Mouse (Mus musculus): ENCODE data around the gene Bco1. TPM values are rescaled to one million over a fixed set of nuclear protein-coding genes. Genes with fewer than 3 reads are reported as not detected.

The Bco1 gene
- 0.12 TPM in 1 of 2 replicates, not detected in the other for polyA plus RNA-seq (2014; fragmentation: Nextera tagmentation; extraction: Ambion mirVana)

GRCm38 (mm10) chr8:117095647-117096046, at the start of gene Bco1:
Bco1 (plus strand) TSS chr8:117095854.
- no peak for DNase-seq (ENCODE audit: low spot score)
- Histone ChIP-seq H3K27ac (ENCODE audit: low read depth, low read length) (no peak within 1 kb of the TSS), H3K27me3 (replicated peaks; ENCODE audit: control insufficient read depth, insufficient read depth, low read length) (no peaks in the 10 kb centered on the region), H3K36me3 (ENCODE audit: control insufficient read depth, insufficient read depth, low read length) (no peaks in the 10 kb centered on the region), H3K4me3 (ENCODE audit: low read depth, low read length) (no peak within 1 kb of the TSS), H3K4me1 (ENCODE audit: control insufficient read depth, insufficient read depth, low read length) (peaks cover 5% of the 10 kb centered on the region; the same call in 1 of the 2 replicates), H3K4me2 (ENCODE audit: low read length) (no peak within 1 kb of the TSS), H3K9ac (ENCODE audit: low read length) (no peak within 1 kb of the TSS), H3K9me3 (replicated peaks; ENCODE audit: control insufficient read depth, low read length) (no peaks in the 10 kb centered on the region)
- no peak for ATAC-seq
- WGBS, result 86% methylated on average over 12 of the region's 12 CpGs

- WGBS, result 65% methylated on average over 7 of the region's 7 CpGs
- no peaks in the 10 kb centered on the region for H3K4me1 ChIP-seq (ENCODE audit: control insufficient read depth, insufficient read depth, low read length)
- no peaks in the 10 kb centered on the region for H3K9me3 ChIP-seq (replicated peaks; ENCODE audit: control insufficient read depth, low read length)
Observed at GRCm38 (mm10) chr8:117049444-117049843, 46.2 kb upstream of the Bco1 start.

GRCm38 (mm10) chr8:117050763-117051162, 44.9 kb upstream of the Bco1 start:
- no peaks in the 10 kb centered on the region for H3K27me3 ChIP-seq (replicated peaks; ENCODE audit: control insufficient read depth, insufficient read depth, low read length)
- DNase-seq (ENCODE audit: low spot score), result no peak
- H3K36me3 ChIP-seq (ENCODE audit: control insufficient read depth, insufficient read depth, low read length), result no peaks in the 10 kb centered on the region
- no peaks in the 10 kb centered on the region for H3K4me1 ChIP-seq (ENCODE audit: control insufficient read depth, insufficient read depth, low read length)
- no peak overlapping the region for H3K4me2 ChIP-seq (ENCODE audit: low read length)
- WGBS, result 86% methylated on average over 9 of the region's 9 CpGs
- H3K9ac ChIP-seq (ENCODE audit: low read length), result no peak overlapping the region
- no peak overlapping the region for H3K4me3 ChIP-seq (ENCODE audit: low read depth, low read length)
- no peaks in the 10 kb centered on the region for H3K9me3 ChIP-seq (replicated peaks; ENCODE audit: control insufficient read depth, low read length)
- H3K27ac ChIP-seq (ENCODE audit: low read depth, low read length), result no peak overlapping the region
- ATAC-seq, result no peak

More at GRCm38 (mm10) chr8:117049444-117049843, 46.2 kb upstream of the Bco1 start:
- Histone ChIP-seq H3K4me2 (ENCODE audit: low read length) (no peak overlapping the region), H3K4me3 (ENCODE audit: low read depth, low read length) (no peak overlapping the region), H3K27ac (ENCODE audit: low read depth, low read length) (no peak overlapping the region), H3K9ac (ENCODE audit: low read length) (no peak overlapping the region), H3K27me3 (replicated peaks; ENCODE audit: control insufficient read depth, insufficient read depth, low read length) (no peaks in the 10 kb centered on the region), H3K36me3 (ENCODE audit: control insufficient read depth, insufficient read depth, low read length) (no peaks in the 10 kb centered on the region)
- ATAC-seq (no peak), DNase-seq (ENCODE audit: low spot score) (no peak)

- no peak overlapping the region for H3K27ac ChIP-seq (ENCODE audit: low read depth, low read length)
- H3K4me1 ChIP-seq (ENCODE audit: control insufficient read depth, insufficient read depth, low read length), result no peaks in the 10 kb centered on the region
- no peak overlapping the region for H3K4me2 ChIP-seq (ENCODE audit: low read length)
- DNase-seq (ENCODE audit: low spot score), result no peak
- H3K27me3 ChIP-seq (replicated peaks; ENCODE audit: control insufficient read depth, insufficient read depth, low read length), result no peaks in the 10 kb centered on the region
- no peaks in the 10 kb centered on the region for H3K9me3 ChIP-seq (replicated peaks; ENCODE audit: control insufficient read depth, low read length)
- WGBS, result 74% methylated on average over 9 of the region's 9 CpGs
- no peak for ATAC-seq
- H3K4me3 ChIP-seq (ENCODE audit: low read depth, low read length), result no peak overlapping the region
- no peak overlapping the region for H3K9ac ChIP-seq (ENCODE audit: low read length)
- no peaks in the 10 kb centered on the region for H3K36me3 ChIP-seq (ENCODE audit: control insufficient read depth, insufficient read depth, low read length)
Observed at GRCm38 (mm10) chr8:117051316-117051715, 44.3 kb upstream of the Bco1 start.

GRCm38 (mm10) chr8:117053135-117054079, 42.2 kb upstream of the Bco1 start:
- peak; percentile 10 for DNase-seq (ENCODE audit: low spot score)
- ATAC-seq, result no peak
- 71% methylated on average over 12 of the region's 12 CpGs for WGBS

GRCm38 (mm10) chr8:117054146-117054545, 41.5 kb upstream of the Bco1 start:
- Histone ChIP-seq H3K27me3 (replicated peaks; ENCODE audit: control insufficient read depth, insufficient read depth, low read length) (no peaks in the 10 kb centered on the region), H3K4me3 (ENCODE audit: low read depth, low read length) (no peak overlapping the region), H3K36me3 (ENCODE audit: control insufficient read depth, insufficient read depth, low read length) (no peaks in the 10 kb centered on the region), H3K4me2 (ENCODE audit: low read length) (no peak overlapping the region), H3K9me3 (replicated peaks; ENCODE audit: control insufficient read depth, low read length) (no peaks in the 10 kb centered on the region), H3K9ac (ENCODE audit: low read length) (no peak overlapping the region), H3K27ac (ENCODE audit: low read depth, low read length) (no peak overlapping the region), H3K4me1 (ENCODE audit: control insufficient read depth, insufficient read depth, low read length) (no peaks in the 10 kb centered on the region)
- 84% methylated on average over 3 of the region's 3 CpGs for WGBS
- DNase-seq (ENCODE audit: low spot score) (no peak), ATAC-seq (no peak)

More at GRCm38 (mm10) chr8:117053135-117054079, 42.2 kb upstream of the Bco1 start:
- no peaks in the 10 kb centered on the region for H3K4me1 ChIP-seq (ENCODE audit: control insufficient read depth, insufficient read depth, low read length)
- no peaks in the 10 kb centered on the region for H3K9me3 ChIP-seq (replicated peaks; ENCODE audit: control insufficient read depth, low read length)
- H3K9ac ChIP-seq (ENCODE audit: low read length), result no peak overlapping the region
- H3K27ac ChIP-seq (ENCODE audit: low read depth, low read length), result no peak overlapping the region
- H3K4me2 ChIP-seq (ENCODE audit: low read length), result no peak overlapping the region
- no peaks in the 10 kb centered on the region for H3K36me3 ChIP-seq (ENCODE audit: control insufficient read depth, insufficient read depth, low read length)
- no peak overlapping the region for H3K4me3 ChIP-seq (ENCODE audit: low read depth, low read length)
- H3K27me3 ChIP-seq (replicated peaks; ENCODE audit: control insufficient read depth, insufficient read depth, low read length), result no peaks in the 10 kb centered on the region

GRCm38 (mm10) chr8:117055097-117055496, 40.6 kb upstream of the Bco1 start:
- no peaks in the 10 kb centered on the region for H3K4me1 ChIP-seq (ENCODE audit: control insufficient read depth, insufficient read depth, low read length)
- no peaks in the 10 kb centered on the region for H3K9me3 ChIP-seq (replicated peaks; ENCODE audit: control insufficient read depth, low read length)
- no peak for DNase-seq (ENCODE audit: low spot score)
- no peak overlapping the region for H3K9ac ChIP-seq (ENCODE audit: low read length)
- 89% methylated on average over 6 of the region's 6 CpGs for WGBS
- no peak for ATAC-seq
- no peaks in the 10 kb centered on the region for H3K27me3 ChIP-seq (replicated peaks; ENCODE audit: control insufficient read depth, insufficient read depth, low read length)
- no peaks in the 10 kb centered on the region for H3K36me3 ChIP-seq (ENCODE audit: control insufficient read depth, insufficient read depth, low read length)
- no peak overlapping the region for H3K4me2 ChIP-seq (ENCODE audit: low read length)
- H3K27ac ChIP-seq (ENCODE audit: low read depth, low read length), result no peak overlapping the region
- H3K4me3 ChIP-seq (ENCODE audit: low read depth, low read length), result no peak overlapping the region

GRCm38 (mm10) chr8:117059021-117059420, 36.6 kb upstream of the Bco1 start:
- Histone ChIP-seq H3K4me3 (ENCODE audit: low read depth, low read length) (no peak overlapping the region), H3K4me2 (ENCODE audit: low read length) (no peak overlapping the region), H3K4me1 (ENCODE audit: control insufficient read depth, insufficient read depth, low read length) (no peaks in the 10 kb centered on the region), H3K9ac (ENCODE audit: low read length) (no peak overlapping the region), H3K27me3 (replicated peaks; ENCODE audit: control insufficient read depth, insufficient read depth, low read length) (no peaks in the 10 kb centered on the region), H3K36me3 (ENCODE audit: control insufficient read depth, insufficient read depth, low read length) (no peaks in the 10 kb centered on the region), H3K9me3 (replicated peaks; ENCODE audit: control insufficient read depth, low read length) (no peaks in the 10 kb centered on the region; the same call in 1 of the 2 replicates), H3K27ac (ENCODE audit: low read depth, low read length) (no peak overlapping the region)
- ATAC-seq (no peak), DNase-seq (ENCODE audit: low spot score) (no peak)
- WGBS, result 70% methylated on average over 7 of the region's 7 CpGs

GRCm38 (mm10) chr8:117060306-117060705, 35.3 kb upstream of the Bco1 start:
- Histone ChIP-seq H3K36me3 (ENCODE audit: control insufficient read depth, insufficient read depth, low read length) (no peaks in the 10 kb centered on the region), H3K9me3 (replicated peaks; ENCODE audit: control insufficient read depth, low read length) (no peaks in the 10 kb centered on the region; the same call in 1 of the 2 replicates), H3K4me1 (ENCODE audit: control insufficient read depth, insufficient read depth, low read length) (no peaks in the 10 kb centered on the region), H3K9ac (ENCODE audit: low read length) (no peak overlapping the region), H3K27ac (ENCODE audit: low read depth, low read length) (no peak overlapping the region), H3K4me3 (ENCODE audit: low read depth, low read length) (no peak overlapping the region), H3K27me3 (replicated peaks; ENCODE audit: control insufficient read depth, insufficient read depth, low read length) (no peaks in the 10 kb centered on the region), H3K4me2 (ENCODE audit: low read length) (no peak overlapping the region)
- ATAC-seq (no peak), DNase-seq (ENCODE audit: low spot score) (no peak)
- 80% methylated on average over 13 of the region's 13 CpGs for WGBS

All from forebrain, embryonic 14.5 days (tissue).